7 mouse cellular contexts compared by ENCODE assay signal in genomic region chr16:94065728-94066674, GRCm38 (mm10). TPM values are rescaled to one million over a fixed set of nuclear protein-coding genes. Genes with fewer than 3 reads are reported as not detected.
DNase-seq lines count a peak whose midpoint lies in the region; ATAC-seq lines count a peak whose summit lies in the region.

No protein-coding gene starts in this region.

- ATAC-seq in kidney, embryonic 16.5 days (ENCODE audit: low FRiP score, low TSS enrichment): peak; percentile 51; the same call in 1 of the 2 replicates
- peak; percentile 52 to 71 for ATAC-seq in hematopoietic stem cell, adult 5-6 weeks (replicated peaks in 1 of 2; ENCODE audit: insufficient read depth in 1 of 2, low FRiP score in 2 of 2, low TSS enrichment in 1 of 2, low read depth in 1 of 2, poor library complexity in 2 of 2, severe bottlenecking in 2 of 2)

- H3K4me2 ChIP-seq in kidney, embryonic 16.5 days (replicated peaks; ENCODE audit: low read depth, low read length): peak overlapping the region; percentile 33

- no peaks in the 10 kb centered on the region for H3K4me1 ChIP-seq in kidney, embryonic 16.5 days (ENCODE audit: insufficient read depth, low read length)

- H3K36me3 ChIP-seq in kidney, embryonic 16.5 days (ENCODE audit: insufficient read depth, low read length): no peaks in the 10 kb centered on the region

- DNase-seq in kidney, adult 11 months: no peak
- DNase-seq in R1 (ENCODE audit: low read depth, low spot score): peak; percentile 97
- peak; percentile 70 for DNase-seq in naive thymus-derived CD4-positive, alpha-beta T cell, adult 2 months (ENCODE audit: low read depth)
- no peak for DNase-seq in adrenal gland, postnatal 4 days (ENCODE audit: low spot score in 2 of 2)
- DNase-seq in thymus, postnatal 25 days: no peak

- 61% methylated on average over 24 of the region's 24 CpGs for WGBS in kidney, embryonic 16.5 days

- no peak overlapping the region; the same call in 1 of the 2 replicates for H3K4me3 ChIP-seq in kidney, embryonic 16.5 days (ENCODE audit: low read length)

- H3K9ac ChIP-seq in kidney, embryonic 16.5 days (replicated peaks; ENCODE audit: low read length): no peak overlapping the region

- H3K27me3 ChIP-seq in kidney, embryonic 16.5 days (ENCODE audit: insufficient read depth, low read length): no peaks in the 10 kb centered on the region

- no peak overlapping the region for H3K27ac ChIP-seq in kidney, embryonic 16.5 days (ENCODE audit: low read length)

- peaks cover 8% of the 10 kb centered on the region for H3K9me3 ChIP-seq in kidney, embryonic 16.5 days (ENCODE audit: low read length)

RNA-seq across cellular contexts. Expression of gene Sim2, which starts 18.7 kb away (rescaled TPM):
- polyA plus RNA-seq in kidney, embryonic 16.5 days (2015; fragmentation: Nextera tagmentation; extraction: Ambion mirVana): 1.3 and 1.7 TPM in 2 replicates
- total RNA-seq in hematopoietic stem cell, adult 5-6 weeks (2017): not detected in 2 replicates
- 1 to 10 TPM in 1 of 2 experiments, not detected in 1; 3.5 TPM for total RNA-seq in adrenal gland, postnatal 4 days (2021)

RNA-seq across cellular contexts. Expression of gene Cldn14, which starts 57.4 kb away (rescaled TPM):
- 0.12 and 0.14 TPM in 2 replicates for polyA plus RNA-seq in kidney, embryonic 16.5 days (2015; fragmentation: Nextera tagmentation; extraction: Ambion mirVana)
- total RNA-seq in hematopoietic stem cell, adult 5-6 weeks (2017): not detected in 2 replicates
- 1 to 10 TPM in 1 of 2 experiments, not detected in 1; 1.9 TPM for total RNA-seq in adrenal gland, postnatal 4 days (2021)

Comparison
In these comparisons a context has a peak if more than half of its experiments do, and no peak if none do; other contexts are left out.
1. DNase-seq: peak in R1 (single experiment) and naive thymus-derived CD4-positive, alpha-beta T cell, adult 2 months (single experiment); none in kidney, adult 11 months (single experiment), adrenal gland, postnatal 4 days (0 of 2) and thymus, postnatal 25 days (single experiment).